Mouse (Mus musculus): ENCODE results near the gene Olfr788. TPM values are rescaled to one million over a fixed set of nuclear protein-coding genes. Genes with fewer than 3 reads are reported as not detected.

Gene Olfr788
- not detected in 2 replicates for polyA plus RNA-seq (2015; fragmentation: Nextera tagmentation; extraction: Ambion mirVana)

DNA sequence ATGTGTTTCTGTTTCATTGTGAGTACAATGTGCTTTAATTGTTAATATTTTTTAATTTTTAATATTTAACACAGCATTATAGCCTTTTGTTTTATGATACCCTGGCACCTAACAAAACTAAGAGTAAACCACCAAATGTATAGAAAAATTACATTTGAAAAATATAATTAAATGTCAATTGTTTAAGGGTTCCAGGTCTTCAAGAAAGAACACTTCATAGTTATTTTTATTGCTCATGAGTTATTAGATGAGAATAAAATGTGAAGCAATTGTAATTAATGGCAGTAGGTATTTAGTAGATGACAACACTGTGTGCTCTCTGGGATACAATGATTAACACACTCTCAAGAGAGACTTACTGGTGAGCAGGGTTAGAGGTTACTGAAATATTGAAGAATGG lies at the start of gene Olfr788:
Gene Olfr788, plus strand, starts transcription at position 301 of the 400 bp plus-strand sequence.
- Histone ChIP-seq H3K36me3 (replicated peaks) (no peaks in the 10 kb centered on the region), H3K9me3 (replicated peaks) (no peaks in the 10 kb centered on the region), H3K9ac (no peak within 1 kb of the TSS), H3K4me3 (replicated peaks) (no peak within 1 kb of the TSS), H3K27ac (replicated peaks) (no peak within 1 kb of the TSS), H3K4me2 (no peak within 1 kb of the TSS), H3K27me3 (no peaks in the 10 kb centered on the region), H3K4me1 (replicated peaks) (no peaks in the 10 kb centered on the region)
- no peak for ATAC-seq (ENCODE audit: insufficient read depth)

DNA sequence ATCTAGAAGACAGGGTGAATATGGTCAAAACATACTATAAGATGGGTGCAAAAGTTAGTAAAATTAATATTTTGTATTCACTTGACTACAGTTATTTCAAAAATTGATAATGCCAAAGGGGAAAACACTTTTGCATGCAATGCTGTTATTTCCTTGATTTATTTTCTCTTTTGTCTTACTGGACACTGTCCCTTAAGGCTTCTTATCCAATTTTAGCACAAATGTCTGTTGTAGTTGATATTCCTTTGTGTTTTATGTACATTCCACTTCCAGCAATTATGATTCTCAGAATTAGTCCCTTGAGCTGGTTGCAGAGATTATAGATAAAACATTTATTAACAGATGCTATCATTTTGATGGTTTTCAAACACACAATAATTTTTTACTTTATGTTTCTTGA lies 43.8 kb upstream of the Olfr788 start, which contains the start of gene Olfr786:
Gene Olfr786, plus strand, starts transcription at position 301 of the 400 bp plus-strand sequence.
- no peaks in the 10 kb centered on the region for H3K27me3 ChIP-seq
- no peak within 1 kb of the TSS for H3K4me3 ChIP-seq (replicated peaks)
- H3K9me3 ChIP-seq (replicated peaks): no peaks in the 10 kb centered on the region
- no peak within 1 kb of the TSS for H3K9ac ChIP-seq
- H3K36me3 ChIP-seq (replicated peaks): no peaks in the 10 kb centered on the region
- H3K4me1 ChIP-seq (replicated peaks): no peaks in the 10 kb centered on the region
- H3K27ac ChIP-seq (replicated peaks): no peak within 1 kb of the TSS
- no peak within 1 kb of the TSS for H3K4me2 ChIP-seq
- no peak for ATAC-seq (ENCODE audit: insufficient read depth)

DNA sequence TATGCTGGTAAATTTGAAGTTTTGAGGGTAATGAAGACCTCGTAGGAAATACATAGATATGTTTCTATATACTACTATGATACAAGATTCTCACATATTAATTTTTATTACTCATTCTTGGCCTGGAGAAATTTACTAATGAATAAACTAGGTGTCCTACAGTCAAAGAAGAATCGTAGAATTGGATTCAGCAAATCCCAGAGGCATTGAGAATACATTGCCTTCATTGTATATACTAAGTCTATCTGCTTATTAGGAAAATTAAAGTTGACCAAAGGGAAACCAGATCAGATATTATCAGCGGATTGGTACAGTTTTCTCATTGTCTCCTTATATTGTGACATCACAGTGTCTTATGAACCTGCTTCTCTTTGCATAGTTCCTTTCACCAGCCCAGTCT lies 9.2 kb upstream of the Olfr788 start, which contains the start of gene Olfr787:
Gene Olfr787, plus strand, starts transcription at position 301 of the 400 bp plus-strand sequence.
- ATAC-seq (ENCODE audit: insufficient read depth): no peak
- no peaks in the 10 kb centered on the region for H3K4me1 ChIP-seq (replicated peaks)

DNA sequence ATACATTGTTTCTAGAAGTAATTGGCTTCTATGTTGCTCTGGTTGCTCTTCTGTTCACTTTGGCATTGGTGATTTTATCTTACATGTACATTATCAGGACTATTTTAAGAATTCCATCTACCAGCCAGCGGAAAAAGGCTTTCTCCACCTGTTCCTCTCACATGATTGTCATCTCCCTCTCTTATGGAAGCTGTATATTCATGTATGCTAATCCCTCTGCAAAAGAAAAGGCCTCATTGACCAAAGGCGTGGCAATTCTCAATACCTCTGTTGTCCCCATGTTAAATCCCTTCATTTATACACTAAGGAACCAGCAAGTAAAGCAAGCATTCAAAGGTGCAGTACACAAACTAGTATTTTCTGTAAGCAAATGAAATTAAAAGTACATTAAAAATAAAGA lies 2.5 kb downstream of the Olfr788 start:
- ATAC-seq (ENCODE audit: insufficient read depth): no peak
- Histone ChIP-seq H3K27ac (replicated peaks) (no peak overlapping the region), H3K4me3 (replicated peaks) (no peak overlapping the region), H3K36me3 (replicated peaks) (no peaks in the 10 kb centered on the region), H3K4me2 (no peak overlapping the region), H3K4me1 (replicated peaks) (no peaks in the 10 kb centered on the region), H3K9me3 (replicated peaks) (no peaks in the 10 kb centered on the region), H3K27me3 (no peaks in the 10 kb centered on the region), H3K9ac (no peak overlapping the region)
- WGBS (ENCODE audit: insufficient replicate concordance): 42% methylated on average over 2 of the region's 2 CpGs

More for the DNA sequence above, 9.2 kb upstream of the Olfr788 start, which contains the start of gene Olfr787:
- no peaks in the 10 kb centered on the region for H3K27me3 ChIP-seq
- H3K9ac ChIP-seq: no peak within 1 kb of the TSS
- no peak within 1 kb of the TSS for H3K4me3 ChIP-seq (replicated peaks)
- 49% methylated on average over 3 of the region's 3 CpGs for WGBS (ENCODE audit: insufficient replicate concordance)
- no peak within 1 kb of the TSS for H3K4me2 ChIP-seq
- no peaks in the 10 kb centered on the region for H3K36me3 ChIP-seq (replicated peaks)
- no peak within 1 kb of the TSS for H3K27ac ChIP-seq (replicated peaks)
- no peaks in the 10 kb centered on the region for H3K9me3 ChIP-seq (replicated peaks)

DNA sequence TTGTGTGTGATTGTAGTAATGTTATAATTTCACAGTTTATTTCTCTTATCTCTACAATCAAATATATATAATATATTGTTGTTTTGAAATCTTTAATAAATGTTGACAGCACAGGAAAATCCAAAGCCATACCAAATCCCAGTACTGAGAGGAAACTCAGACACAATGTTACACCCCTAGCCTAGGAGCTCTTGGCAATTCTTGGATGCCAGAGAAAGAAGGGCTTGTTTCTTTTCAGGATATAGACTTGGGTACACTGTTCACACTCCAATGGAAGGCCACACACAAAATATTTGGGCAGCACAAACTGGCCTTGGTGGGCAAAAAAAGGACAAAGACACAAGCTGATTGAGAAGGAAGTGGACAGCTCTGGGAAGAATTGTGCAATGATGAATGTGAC lies 2.9 kb downstream of the Olfr788 start:
- no peak overlapping the region for H3K9ac ChIP-seq
- H3K27ac ChIP-seq (replicated peaks): no peak overlapping the region
- ATAC-seq (ENCODE audit: insufficient read depth): no peak
- H3K4me3 ChIP-seq (replicated peaks): no peak overlapping the region
- H3K4me1 ChIP-seq (replicated peaks): no peaks in the 10 kb centered on the region
- H3K36me3 ChIP-seq (replicated peaks): no peaks in the 10 kb centered on the region
- no peaks in the 10 kb centered on the region for H3K27me3 ChIP-seq
- H3K4me2 ChIP-seq: no peak overlapping the region
- H3K9me3 ChIP-seq (replicated peaks): no peaks in the 10 kb centered on the region

DNA sequence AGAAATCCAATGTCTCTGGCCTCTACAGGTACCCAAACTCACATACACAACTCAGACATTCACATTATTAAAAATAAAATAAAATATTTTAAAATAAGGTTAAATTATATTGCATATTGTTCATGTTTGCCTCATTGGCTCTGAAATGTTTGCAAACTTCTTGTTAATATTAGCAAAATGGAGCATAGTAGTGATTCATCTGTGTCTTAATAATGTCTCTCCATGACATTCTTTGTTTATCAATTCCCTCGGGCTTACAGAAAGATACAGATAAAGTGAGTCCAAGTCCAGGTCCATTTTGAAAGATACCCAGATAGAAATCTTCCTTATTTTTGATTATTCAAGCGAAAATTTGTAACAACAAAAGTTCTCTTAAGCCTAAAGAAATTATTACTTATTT lies 13.7 kb downstream of the Olfr788 start, which contains the start of gene Olfr789:
Gene Olfr789, plus strand, starts transcription at position 301 of the 400 bp plus-strand sequence.
- Histone ChIP-seq H3K9me3 (replicated peaks) (no peaks in the 10 kb centered on the region), H3K27ac (replicated peaks) (no peak within 1 kb of the TSS), H3K4me3 (replicated peaks) (no peak within 1 kb of the TSS), H3K36me3 (replicated peaks) (no peaks in the 10 kb centered on the region), H3K4me1 (replicated peaks) (no peaks in the 10 kb centered on the region), H3K4me2 (no peak within 1 kb of the TSS), H3K27me3 (no peaks in the 10 kb centered on the region), H3K9ac (no peak within 1 kb of the TSS)
- WGBS (ENCODE audit: insufficient replicate concordance): 31% methylated on average over 2 of the region's 2 CpGs
- no peak for ATAC-seq (ENCODE audit: insufficient read depth)

DNA sequence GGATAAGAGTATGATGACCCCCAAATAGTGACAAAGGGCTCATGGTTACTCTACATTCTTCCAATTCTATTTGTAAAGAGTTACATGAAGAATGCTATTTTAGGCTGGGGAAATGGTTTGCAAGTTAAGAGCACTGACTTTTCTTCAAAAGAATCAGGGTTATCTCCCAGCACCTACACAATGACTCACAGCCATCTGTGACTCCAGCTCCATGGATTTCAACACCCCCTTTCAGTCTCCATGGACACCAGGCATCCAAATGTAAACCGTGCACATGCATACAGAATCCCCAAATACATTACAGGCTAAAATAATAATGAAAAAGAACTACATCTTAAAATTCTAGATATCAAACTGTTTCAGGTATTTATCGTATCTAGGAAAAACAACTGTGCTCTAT lies 19.3 kb downstream of the Olfr788 start:
- Histone ChIP-seq H3K36me3 (replicated peaks) (no peaks in the 10 kb centered on the region), H3K4me1 (replicated peaks) (no peaks in the 10 kb centered on the region), H3K4me3 (replicated peaks) (no peak overlapping the region), H3K4me2 (no peak overlapping the region), H3K27ac (replicated peaks) (no peak overlapping the region), H3K27me3 (no peaks in the 10 kb centered on the region), H3K9ac (no peak overlapping the region), H3K9me3 (replicated peaks) (no peaks in the 10 kb centered on the region)
- no peak for ATAC-seq (ENCODE audit: insufficient read depth)
- 55% methylated on average over 2 of the region's 2 CpGs for WGBS (ENCODE audit: insufficient replicate concordance)

DNA sequence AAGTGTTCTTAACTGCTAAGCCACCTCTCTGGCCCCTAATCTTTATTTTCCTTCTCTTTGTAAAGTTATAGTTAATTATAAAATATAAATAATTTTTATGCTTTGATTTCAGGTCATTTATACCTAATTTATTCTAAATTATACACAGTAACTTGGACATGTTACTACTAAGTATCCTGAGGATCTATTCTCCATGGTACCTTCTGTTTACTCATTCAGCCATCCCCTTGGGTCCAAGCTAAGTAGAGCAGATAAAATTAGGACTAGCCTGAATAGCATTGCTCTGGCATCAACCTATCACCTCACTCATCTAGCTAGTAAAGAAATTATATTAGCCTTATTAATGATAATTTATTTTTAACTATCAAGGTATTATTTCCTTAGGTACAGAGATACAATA lies 27.4 kb downstream of the Olfr788 start, which contains the start of gene Olfr790:
Gene Olfr790, plus strand, starts transcription at position 301 of the 400 bp plus-strand sequence.
- H3K27me3 ChIP-seq: no peaks in the 10 kb centered on the region
- ATAC-seq (ENCODE audit: insufficient read depth): no peak
- H3K4me1 ChIP-seq (replicated peaks): no peaks in the 10 kb centered on the region
- no peak within 1 kb of the TSS for H3K4me2 ChIP-seq
- no peaks in the 10 kb centered on the region for H3K36me3 ChIP-seq (replicated peaks)
- H3K9ac ChIP-seq: no peak within 1 kb of the TSS
- no peak within 1 kb of the TSS for H3K4me3 ChIP-seq (replicated peaks)
- no peak within 1 kb of the TSS for H3K27ac ChIP-seq (replicated peaks)
- H3K9me3 ChIP-seq (replicated peaks): no peaks in the 10 kb centered on the region

DNA sequence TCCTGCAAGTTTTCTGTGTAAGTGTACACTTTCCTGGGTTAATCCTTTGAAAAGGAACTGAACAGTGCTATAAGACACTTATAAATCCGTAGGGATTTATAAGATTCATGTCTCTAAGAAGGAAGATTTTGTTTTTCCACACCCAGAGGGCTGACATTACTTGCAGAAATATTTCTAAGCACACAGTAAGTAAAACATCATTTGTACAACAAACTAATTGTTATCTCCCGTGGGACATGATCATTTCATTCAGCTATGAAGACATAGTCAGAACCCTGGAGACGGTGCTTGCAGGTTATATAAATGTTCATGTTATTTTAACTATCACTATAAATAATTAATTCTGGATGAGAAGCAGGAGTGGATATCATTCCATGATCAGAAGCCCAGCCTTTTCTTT lies 50.7 kb downstream of the Olfr788 start, which contains the start of gene Olfr791:
Gene Olfr791, plus strand, starts transcription at position 301 of the 400 bp plus-strand sequence.
- Histone ChIP-seq H3K9ac (no peak within 1 kb of the TSS), H3K4me2 (no peak within 1 kb of the TSS), H3K4me1 (replicated peaks) (no peaks in the 10 kb centered on the region), H3K4me3 (replicated peaks) (no peak within 1 kb of the TSS), H3K27ac (replicated peaks) (no peak within 1 kb of the TSS), H3K9me3 (replicated peaks) (no peaks in the 10 kb centered on the region), H3K27me3 (no peaks in the 10 kb centered on the region), H3K36me3 (replicated peaks) (no peaks in the 10 kb centered on the region)
- no peak for ATAC-seq (ENCODE audit: insufficient read depth)
- WGBS (ENCODE audit: insufficient replicate concordance): 35% methylated on average over 3 of the region's 3 CpGs

Other genes with a start within 250 kb of the Olfr788 start
- gene Olfr774, start 234.8 kb upstream of the Olfr788 start, polyA plus RNA-seq (2015; fragmentation: Nextera tagmentation; extraction: Ambion mirVana): not detected in 2 replicates
- gene Olfr775, start 222.6 kb upstream of the Olfr788 start, polyA plus RNA-seq (2015; fragmentation: Nextera tagmentation; extraction: Ambion mirVana): not detected in 2 replicates
- gene Olfr776, start 211.9 kb upstream of the Olfr788 start, polyA plus RNA-seq (2015; fragmentation: Nextera tagmentation; extraction: Ambion mirVana): not detected in 2 replicates
- gene Olfr777, start 199.5 kb upstream of the Olfr788 start, polyA plus RNA-seq (2015; fragmentation: Nextera tagmentation; extraction: Ambion mirVana): not detected in 2 replicates
- not detected in 2 replicates for gene Olfr780, start 152.9 kb upstream of the Olfr788 start, polyA plus RNA-seq (2015; fragmentation: Nextera tagmentation; extraction: Ambion mirVana)
- gene Olfr781, start 142.1 kb upstream of the Olfr788 start, polyA plus RNA-seq (2015; fragmentation: Nextera tagmentation; extraction: Ambion mirVana): not detected in 2 replicates
- not detected in 2 replicates for gene Olfr782, start 122.1 kb upstream of the Olfr788 start, polyA plus RNA-seq (2015; fragmentation: Nextera tagmentation; extraction: Ambion mirVana)
- gene Olfr784, start 86.9 kb upstream of the Olfr788 start, polyA plus RNA-seq (2015; fragmentation: Nextera tagmentation; extraction: Ambion mirVana): not detected in 2 replicates
- not detected in 2 replicates for gene Olfr785, start 65.6 kb upstream of the Olfr788 start, polyA plus RNA-seq (2015; fragmentation: Nextera tagmentation; extraction: Ambion mirVana)
- not detected in 2 replicates for gene Olfr786, start 43.7 kb upstream of the Olfr788 start, polyA plus RNA-seq (2015; fragmentation: Nextera tagmentation; extraction: Ambion mirVana)
- gene Olfr787, start 9.1 kb upstream of the Olfr788 start, polyA plus RNA-seq (2015; fragmentation: Nextera tagmentation; extraction: Ambion mirVana): not detected in 2 replicates
- gene Olfr789, start 13.8 kb downstream of the Olfr788 start, polyA plus RNA-seq (2015; fragmentation: Nextera tagmentation; extraction: Ambion mirVana): not detected in 2 replicates
- gene Olfr790, start 27.5 kb downstream of the Olfr788 start, polyA plus RNA-seq (2015; fragmentation: Nextera tagmentation; extraction: Ambion mirVana): not detected in 2 replicates
- gene Olfr791, start 50.8 kb downstream of the Olfr788 start, polyA plus RNA-seq (2015; fragmentation: Nextera tagmentation; extraction: Ambion mirVana): not detected in 2 replicates
- not detected in 2 replicates for gene Olfr792, start 68.2 kb downstream of the Olfr788 start, polyA plus RNA-seq (2015; fragmentation: Nextera tagmentation; extraction: Ambion mirVana)
- not detected in 2 replicates for gene Olfr794, start 96.7 kb downstream of the Olfr788 start, polyA plus RNA-seq (2015; fragmentation: Nextera tagmentation; extraction: Ambion mirVana)
- gene Olfr796, start 141.6 kb downstream of the Olfr788 start, polyA plus RNA-seq (2015; fragmentation: Nextera tagmentation; extraction: Ambion mirVana): not detected in 2 replicates
- gene Olfr798, start 156.9 kb downstream of the Olfr788 start, polyA plus RNA-seq (2015; fragmentation: Nextera tagmentation; extraction: Ambion mirVana): not detected in 2 replicates
- gene Olfr799, start 166.5 kb downstream of the Olfr788 start, polyA plus RNA-seq (2015; fragmentation: Nextera tagmentation; extraction: Ambion mirVana): not detected in 2 replicates
- gene Olfr800, start 186.7 kb downstream of the Olfr788 start, polyA plus RNA-seq (2015; fragmentation: Nextera tagmentation; extraction: Ambion mirVana): not detected in 2 replicates
- gene Olfr801, start 202.9 kb downstream of the Olfr788 start, polyA plus RNA-seq (2015; fragmentation: Nextera tagmentation; extraction: Ambion mirVana): not detected in 2 replicates
- not detected in 2 replicates for gene Olfr802, start 217.2 kb downstream of the Olfr788 start, polyA plus RNA-seq (2015; fragmentation: Nextera tagmentation; extraction: Ambion mirVana)
- gene Olfr803, start 223.3 kb downstream of the Olfr788 start, polyA plus RNA-seq (2015; fragmentation: Nextera tagmentation; extraction: Ambion mirVana): not detected in 2 replicates
- not detected in 2 replicates for gene Olfr804, start 232.2 kb downstream of the Olfr788 start, polyA plus RNA-seq (2015; fragmentation: Nextera tagmentation; extraction: Ambion mirVana)

Measured in liver, embryonic 15.5 days (tissue).